Mouse (Mus musculus) induced T-regulatory cell, adult 2 months (primary cell): Measurements from ENCODE around the gene Trp53.
A peak's percentile ranks its signal among the peaks of the same experiment; 100 is the strongest.
"Not testable (repeated sequence)": the region's sequence is repeated elsewhere in the genome, so short reads cannot be mapped to it uniquely, and the experiment has no call there.

Experiments used
- DNase-seq: peaks from one replicate; pipeline ENCODE4 v3.0.0-alpha.2; 2012; ENCODE audit warnings: low read depth

The Trp53 gene

DNA sequence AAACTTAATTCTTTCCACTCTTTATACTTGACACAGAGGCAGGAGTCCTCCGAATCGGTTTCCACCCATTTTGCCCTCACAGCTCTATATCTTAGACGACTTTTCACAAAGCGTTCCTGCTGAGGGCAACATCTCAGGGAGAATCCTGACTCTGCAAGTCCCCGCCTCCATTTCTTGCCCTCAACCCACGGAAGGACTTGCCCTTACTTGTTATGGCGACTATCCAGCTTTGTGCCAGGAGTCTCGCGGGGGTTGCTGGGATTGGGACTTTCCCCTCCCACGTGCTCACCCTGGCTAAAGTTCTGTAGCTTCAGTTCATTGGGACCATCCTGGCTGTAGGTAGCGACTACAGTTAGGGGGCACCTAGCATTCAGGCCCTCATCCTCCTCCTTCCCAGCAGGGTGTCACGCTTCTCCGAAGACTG, at the start of gene Trp53, which contains the start of gene Wrap53:
Gene Trp53, plus strand, starts transcription at position 269 of the 424 bp plus-strand sequence.
Gene Wrap53, minus strand, starts transcription at position 165 of the 424 bp plus-strand sequence.
- peak; percentile 96 for DNase-seq

DNA sequence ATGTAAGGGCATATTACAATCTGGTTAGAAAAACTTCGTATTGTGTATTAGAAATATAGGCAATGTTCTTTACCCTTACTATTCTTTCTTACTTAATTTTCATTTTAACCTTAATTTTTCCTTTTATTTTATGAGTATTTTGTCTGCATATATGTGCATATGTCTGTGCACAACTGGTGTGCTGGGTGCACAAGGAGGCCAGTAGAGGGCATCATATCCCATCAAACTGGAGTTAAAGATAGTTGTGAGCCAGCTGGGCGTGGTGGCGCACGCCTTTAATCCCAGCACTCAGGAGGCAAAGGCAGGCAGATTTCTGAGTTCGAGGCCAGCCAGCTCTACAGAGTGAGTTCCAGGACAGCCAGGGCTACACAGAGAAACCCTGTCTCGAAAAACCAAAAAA, 49.4 kb upstream of the Trp53 start:
- not testable (repeated sequence) for DNase-seq

DNA sequence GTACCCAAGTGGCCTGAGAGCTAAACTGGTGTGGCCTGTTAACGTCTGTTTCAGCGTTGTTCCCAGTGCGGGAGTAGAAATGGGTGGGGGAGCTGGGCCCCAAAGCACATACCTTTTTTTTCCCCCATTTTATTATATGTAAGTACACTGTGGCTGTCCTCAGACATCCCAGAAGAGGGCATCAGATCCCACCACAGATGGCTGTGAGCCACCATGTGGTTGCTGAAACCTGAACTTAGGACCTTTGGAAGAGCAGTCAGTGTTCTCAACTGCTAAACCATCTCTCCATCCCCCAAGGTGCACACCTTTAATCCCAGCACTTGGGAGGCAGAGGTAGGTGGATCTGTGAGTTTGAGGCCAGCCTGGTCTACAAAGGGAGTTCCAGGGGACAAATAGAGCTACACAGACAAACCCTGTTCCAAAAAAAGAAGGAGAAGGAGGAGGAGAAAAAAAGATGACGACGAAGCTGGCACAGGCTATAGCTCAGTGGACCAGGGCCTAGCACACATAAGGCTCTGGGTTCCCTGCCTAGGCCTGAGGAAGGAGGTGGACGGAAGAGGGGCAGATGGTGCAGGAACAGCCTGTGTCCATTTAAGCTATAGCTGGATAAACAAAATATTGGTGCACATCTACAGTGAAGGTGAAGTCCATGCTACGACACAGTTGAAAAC, 47.5 kb upstream of the Trp53 start:
- DNase-seq, result no peak

DNA sequence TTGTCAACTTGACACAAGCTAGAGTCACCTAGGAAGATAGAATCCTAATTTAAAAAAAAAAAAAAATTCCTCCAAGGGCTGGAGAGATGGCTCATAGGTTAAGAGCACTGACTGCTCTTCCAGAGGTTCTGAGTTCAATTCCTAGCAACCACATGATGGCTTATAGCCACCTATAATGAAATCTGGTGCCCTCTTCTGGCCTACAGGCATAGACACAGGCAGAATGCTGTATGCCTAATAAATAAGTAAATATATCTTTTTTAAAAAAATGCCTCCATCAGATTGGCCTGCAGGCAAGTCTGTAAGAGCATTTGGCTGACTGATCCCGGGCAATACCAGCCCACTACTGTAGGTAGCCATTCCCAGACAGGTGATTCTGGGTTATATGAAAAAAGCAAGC, 45.2 kb upstream of the Trp53 start:
- DNase-seq, result peak; percentile 27

DNA sequence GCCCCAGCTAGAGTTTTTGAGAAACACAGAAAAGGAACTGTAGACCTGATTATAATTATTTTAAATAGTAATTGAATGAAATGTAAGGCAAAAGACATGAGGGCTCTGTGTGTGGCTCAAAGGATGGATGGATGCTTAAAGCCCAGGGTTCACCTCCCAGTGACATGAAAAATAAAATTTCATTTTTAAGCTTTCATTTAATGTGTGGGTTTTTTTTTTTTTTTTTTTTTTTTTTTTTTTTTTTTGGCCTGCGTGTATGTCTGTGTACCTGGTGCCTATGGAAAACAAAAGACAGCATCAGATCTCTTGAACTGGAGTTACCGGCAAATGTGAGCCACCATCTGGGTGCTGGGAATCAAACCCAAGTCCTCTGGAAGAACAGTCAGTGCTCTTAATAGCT, 39.5 kb upstream of the Trp53 start:
- no peak for DNase-seq

DNA sequence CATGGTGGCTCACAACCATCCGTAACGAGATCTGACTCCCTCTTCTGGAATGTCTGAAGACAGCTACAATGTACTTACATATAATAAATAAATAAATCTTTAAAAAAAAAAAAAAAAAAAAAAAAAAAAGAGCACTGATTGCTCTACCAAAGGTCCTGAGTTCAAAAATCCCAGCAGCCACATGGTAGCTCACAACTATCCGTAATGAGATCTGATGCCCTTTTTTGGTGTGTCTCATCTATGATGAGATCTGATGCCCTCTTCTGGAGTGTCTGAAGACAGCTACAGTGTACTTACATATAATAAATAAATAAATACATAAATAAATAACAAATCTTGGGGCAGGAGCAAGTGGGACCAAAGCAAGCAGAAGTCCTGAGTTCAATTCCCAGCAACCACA, 38.4 kb upstream of the Trp53 start:
- DNase-seq, result not testable (repeated sequence)

DNA sequence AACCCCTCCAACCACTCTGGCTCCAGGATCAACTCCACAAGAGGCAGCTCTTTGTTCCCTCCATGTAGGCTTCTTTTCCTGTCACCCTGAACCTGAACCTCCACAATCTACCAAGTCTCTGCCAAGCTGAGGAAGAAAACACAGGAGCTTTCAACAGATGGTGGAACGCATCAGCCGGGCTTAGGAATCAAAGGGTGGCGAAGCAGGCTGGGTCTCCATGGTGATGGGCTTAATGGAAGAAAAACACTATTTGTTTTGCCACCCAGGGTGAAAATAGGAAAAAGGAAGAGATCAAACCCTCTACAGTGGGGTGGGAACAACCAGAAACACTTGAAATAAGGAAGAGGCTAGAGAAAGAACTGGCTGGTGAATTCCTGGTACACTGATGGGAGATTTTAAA, 36.6 kb upstream of the Trp53 start:
- no peak for DNase-seq

DNA sequence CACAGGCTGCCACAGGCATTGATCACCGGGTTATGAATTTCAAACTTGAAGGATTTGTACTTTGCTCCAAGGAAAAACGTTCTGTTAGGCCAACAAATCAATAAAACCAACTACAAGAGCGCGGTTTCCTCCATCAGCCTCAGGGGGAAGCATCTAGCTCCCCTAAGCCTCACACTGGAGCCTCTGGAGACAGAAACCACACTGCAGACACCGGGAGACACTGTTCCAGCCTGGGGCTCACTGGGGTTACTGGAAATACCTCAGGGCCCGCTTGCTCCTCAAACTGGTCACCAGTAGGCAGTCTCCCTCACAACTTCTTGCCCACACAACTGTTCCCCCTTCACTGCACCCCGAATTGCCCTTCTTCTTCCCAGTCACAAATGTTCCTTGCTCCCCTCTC, 34.2 kb upstream of the Trp53 start:
- peak; percentile 20 for DNase-seq

DNA sequence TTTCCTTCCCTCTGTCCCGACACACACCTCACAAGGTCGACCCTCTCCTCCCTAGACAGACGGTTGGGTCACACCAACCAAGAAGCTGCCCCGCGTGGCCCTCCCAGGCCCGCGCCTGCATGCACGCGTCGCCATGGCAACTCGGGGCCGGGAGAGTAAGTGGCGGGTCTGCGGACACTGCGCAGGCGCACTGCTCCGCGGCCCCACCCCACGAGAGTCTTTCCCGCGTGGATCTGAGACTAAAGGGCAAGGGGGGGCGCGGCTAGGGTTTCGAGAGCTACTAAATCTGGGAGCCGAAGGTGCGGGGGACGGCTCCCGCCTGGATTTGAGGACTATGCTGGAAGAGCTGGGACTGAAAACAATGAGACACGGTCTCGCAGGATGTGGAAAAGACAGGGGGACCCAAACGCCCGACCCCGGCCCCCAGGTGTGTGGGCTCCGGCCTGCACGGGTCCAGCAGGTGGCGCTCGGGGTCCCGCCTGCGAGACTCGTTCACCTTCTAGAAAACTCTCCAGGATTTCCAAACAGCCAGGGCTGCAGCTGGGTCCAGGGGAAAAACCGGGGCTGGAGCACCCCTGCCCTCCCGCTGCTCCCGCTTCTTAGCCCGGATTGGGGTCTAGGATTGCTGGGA, 33.6 kb upstream of the Trp53 start:
- DNase-seq, result peak; percentile 70

DNA sequence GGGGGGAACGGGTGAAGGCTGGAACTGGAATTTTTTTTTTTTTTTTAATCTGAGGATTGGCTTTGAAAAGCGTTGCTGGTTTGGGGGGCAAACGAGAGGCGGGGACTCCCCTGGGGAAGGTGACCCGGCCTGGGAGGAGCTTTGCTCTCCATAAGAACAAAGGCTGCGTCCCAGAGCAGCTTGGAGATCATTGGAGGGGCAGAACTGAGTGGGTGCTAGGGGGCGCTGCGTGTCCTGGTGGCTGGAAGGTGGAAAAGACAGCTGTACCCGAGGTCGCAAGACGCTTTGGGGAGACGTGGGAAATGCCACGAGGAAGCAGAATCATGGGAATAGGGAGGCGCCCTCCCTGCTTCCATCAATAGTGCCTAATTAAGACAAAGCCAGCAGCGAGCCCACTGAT, 33.1 kb upstream of the Trp53 start:
- peak; percentile 58 for DNase-seq

DNA sequence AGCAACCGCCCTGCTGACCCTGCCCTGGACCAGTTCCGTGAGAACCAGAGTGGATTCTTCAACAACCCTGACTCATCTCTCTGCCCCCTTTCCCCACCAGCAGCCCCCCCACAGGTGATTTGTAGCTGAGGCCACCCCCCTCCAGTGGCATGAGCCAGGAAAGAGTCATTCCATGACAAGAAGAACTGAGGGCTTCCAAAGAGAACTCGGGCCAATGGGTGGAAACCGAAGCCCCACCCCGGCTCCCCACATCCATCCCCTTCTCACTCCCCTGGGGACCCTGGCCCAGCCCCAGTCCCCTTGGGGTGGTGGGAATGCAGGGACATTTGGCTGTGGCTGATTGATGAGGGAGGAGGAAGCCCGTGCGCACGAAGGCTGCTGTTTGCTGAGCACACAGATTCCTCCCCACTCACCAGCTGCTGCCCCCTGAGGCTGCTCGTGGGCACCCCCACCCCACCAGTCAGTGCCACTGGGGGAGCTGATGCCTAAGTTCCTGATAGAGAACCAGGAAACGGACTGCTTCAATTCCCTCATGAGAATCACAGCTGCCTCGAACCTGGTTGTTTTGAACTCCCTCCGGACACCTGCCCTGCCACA, 31.0 kb upstream of the Trp53 start, which contains the start of gene Dnah2:
Gene Dnah2, minus strand, starts transcription at position 51 of the 597 bp plus-strand sequence.
- DNase-seq, result no peak

DNA sequence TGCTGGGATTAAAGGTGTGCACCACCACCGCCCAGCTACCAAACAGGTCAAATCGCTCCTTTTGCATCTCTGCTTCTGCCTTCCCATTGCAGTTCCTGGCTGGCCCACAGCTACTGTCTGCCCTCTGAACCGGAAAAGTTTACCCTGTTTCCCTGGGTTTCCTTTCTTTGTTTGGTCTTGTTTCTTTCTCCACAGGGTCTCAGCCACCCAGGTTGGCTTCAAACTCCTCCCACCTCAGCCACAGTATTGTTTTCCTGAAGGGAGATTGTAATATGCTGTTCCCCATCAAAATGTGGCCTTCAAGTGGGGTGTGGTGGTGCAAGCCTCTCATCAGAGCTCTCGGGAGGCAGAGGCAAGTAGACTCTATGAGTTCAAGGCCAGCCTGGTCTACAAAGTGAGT, 28.8 kb upstream of the Trp53 start:
- DNase-seq, result no peak

DNA sequence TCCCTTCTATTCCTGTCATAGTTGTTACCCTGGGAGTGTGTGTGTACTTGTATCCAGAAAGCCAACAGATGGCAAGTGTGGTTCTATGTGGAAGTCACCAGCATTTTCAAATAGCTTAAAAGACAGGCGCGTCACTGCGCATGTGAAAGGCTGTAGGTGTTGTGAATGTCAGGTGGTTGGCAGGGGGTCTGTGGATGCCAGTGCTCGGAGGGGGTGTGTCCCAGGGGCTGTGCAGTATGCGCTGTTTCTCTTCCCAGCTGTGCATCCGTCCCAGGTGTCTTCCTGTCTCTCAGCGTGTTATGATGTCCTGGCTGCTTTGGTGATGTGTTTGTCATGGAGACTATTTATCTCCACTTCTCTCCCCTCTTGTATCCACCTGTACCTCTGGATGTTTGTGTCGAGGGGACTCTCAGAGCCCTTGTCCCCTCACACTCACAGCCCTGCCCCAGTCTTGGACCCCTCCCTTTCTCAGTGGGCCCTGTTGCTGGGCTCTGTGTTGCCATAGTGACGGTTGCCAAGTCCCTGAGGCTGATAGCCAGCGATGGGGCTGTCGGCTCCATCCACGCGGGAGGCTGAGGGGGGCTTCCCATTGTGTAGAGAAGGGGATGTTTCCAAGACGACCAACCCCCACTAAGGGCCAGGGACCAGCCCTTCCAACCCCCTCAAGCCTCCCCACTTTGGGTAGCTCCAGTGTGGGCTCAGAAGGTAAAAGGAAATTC, 27.4 kb upstream of the Trp53 start:
- no peak for DNase-seq

DNA sequence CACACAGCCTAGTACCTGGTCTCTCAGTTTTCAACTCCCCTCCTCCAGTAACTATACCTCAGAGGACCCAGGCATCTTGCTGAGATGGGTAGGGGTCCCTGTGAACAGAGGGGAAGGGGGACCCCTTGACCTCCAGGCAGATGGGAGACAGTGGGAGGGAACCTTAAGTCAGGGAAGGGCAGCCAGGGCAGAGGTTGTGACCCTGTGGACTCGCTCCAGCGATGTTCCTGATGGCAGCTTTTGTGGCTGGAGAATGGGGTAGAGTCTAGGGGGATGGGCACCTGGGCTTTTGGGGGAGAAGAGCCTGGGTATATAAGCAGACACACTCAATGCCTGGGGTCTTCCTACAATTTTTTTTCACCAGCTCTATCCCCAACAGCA, 26.8 kb upstream of the Trp53 start:
- DNase-seq, result no peak

DNA sequence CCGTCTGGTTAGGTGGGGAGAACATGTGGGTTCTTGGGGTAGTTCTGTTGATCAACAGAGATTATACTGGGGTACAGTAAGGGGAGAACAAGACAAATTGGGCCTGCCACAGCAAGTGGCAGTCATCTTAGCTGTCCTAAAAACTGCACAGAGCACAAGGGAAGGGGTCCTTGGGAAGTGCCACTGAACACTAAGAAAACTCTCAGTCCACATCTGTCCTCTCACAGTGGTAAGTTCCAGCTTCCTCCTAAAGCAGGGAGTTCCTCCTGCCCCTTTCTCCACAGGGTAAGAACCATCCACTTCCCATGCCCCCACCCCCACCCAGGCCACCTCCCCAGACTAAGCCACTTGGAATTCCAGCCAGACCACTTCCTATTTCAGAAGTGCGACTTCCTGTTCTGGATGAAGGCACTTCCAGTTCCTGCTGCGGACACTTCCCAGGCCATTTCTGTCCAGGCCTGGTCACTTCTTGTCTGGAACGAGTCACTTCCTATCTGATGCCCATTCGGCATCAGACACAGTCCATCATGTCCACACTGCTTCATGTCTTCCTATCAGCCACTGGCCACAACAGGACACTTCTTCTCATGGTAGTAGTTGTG, 25.5 kb upstream of the Trp53 start:
- no peak for DNase-seq

DNA sequence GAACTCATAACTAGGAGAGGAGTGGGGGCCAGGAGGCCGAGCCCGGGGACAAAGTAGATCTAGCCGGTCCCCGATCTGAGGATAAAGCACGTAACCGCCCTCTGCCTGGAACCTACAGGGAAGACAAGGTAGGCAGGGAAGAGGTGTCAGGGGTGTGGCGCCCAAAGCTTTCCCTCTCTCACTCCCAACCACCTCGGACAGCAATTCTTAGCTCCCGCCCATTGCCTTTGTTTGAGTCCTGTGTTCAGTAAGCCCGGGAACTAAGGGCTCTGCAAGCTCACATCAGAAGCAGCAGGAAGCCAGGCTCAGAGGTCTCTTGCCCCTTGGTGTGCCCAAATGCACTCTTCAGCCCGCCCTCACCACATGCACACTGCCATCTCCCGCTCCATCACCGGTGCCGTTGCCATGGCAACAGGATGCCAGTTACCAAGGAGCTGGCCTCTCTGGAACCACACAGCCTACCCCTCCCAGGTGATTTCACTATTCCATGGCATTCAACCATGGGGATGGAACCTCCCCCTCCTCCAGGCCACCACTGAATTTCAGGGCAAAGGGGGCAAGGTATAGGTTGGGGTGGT, 22.7 kb upstream of the Trp53 start:
- no peak for DNase-seq

DNA sequence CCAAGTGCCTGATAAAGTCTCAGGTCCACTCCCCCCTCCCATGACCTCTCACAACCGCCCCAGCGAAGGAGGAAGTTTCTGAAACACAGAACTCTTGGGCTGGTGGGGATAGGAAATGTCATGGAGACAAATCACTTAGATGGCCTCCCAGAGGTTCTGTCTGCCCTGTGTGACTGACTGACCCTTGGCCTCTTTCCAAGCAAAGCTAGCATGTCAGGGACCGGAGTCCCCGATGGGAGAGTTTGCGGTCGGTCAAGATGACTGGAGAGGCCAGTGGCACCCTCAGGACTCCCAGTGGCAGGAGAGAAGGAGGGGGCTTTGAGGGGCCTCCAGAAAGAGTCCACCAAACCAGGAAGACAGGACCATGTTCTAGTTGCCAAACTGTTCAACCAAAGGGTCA, 21.4 kb upstream of the Trp53 start:
- DNase-seq, result no peak

DNA sequence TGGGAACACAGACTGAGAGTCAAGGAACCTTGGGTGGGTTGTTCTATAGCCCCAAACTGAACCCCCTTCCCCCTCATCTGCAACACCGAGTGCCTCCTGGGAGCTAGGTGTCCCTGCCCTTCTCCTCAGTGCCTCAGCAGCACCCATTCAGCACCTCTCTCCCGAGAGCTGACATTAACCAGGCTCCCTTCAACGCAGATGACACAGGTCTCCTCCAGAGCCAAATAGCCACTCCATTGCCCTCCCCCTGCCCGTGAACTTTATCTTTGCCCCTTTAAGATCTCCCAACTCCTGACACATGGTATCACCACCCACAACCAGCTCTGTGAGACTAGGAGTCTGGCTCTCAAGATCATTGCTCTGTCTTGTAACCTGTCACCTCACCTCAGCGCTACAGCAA, 21.0 kb upstream of the Trp53 start:
- DNase-seq, result no peak

DNA sequence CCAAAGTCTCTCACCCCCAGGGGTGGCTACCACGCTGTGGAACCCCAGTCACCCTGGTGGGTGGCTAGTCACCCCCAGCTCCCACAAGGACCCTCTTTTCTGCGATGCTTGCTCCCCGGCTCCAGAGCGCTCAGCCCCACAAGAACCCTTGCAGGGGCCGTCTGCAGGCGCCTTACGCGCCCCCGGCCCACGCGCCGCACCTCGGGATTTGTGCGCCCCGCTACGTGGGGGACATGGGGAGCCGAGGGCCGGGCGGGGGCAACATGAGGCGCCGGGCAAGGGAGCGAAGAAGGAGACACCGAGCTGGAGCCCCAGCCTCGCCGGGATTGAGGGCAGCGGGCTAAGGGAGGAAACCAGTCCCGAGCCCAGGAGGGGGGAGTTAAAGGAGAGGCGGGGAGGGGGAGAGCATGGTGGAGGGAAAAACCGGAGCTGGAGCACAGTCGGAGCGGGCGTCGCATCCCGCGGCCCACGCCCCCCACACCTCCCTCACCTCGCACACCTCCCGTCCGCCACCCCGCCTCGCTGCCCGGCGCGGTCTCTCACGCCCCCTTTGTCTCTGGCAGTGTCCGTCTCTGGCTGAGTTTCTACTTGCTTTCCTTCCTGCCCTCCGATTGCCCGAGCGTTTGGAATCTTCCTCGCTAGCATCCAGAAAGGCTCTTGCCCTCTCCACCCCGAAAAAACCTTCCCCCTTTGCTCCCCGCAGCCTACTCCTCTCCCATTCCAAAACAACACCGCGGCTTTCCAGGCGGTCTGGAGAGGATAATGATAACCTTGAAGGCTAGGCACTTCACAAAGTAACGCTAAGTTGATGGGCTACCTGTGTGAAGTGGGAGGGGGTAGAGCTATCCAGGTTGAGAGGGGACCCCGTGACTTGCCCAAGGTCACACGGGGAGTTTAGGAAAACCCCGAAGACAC, 20.1 kb upstream of the Trp53 start, which contains the start of gene Efnb3:
Gene Efnb3, minus strand, starts transcription at position 355 of the 915 bp plus-strand sequence.
- DNase-seq, result no peak

DNA sequence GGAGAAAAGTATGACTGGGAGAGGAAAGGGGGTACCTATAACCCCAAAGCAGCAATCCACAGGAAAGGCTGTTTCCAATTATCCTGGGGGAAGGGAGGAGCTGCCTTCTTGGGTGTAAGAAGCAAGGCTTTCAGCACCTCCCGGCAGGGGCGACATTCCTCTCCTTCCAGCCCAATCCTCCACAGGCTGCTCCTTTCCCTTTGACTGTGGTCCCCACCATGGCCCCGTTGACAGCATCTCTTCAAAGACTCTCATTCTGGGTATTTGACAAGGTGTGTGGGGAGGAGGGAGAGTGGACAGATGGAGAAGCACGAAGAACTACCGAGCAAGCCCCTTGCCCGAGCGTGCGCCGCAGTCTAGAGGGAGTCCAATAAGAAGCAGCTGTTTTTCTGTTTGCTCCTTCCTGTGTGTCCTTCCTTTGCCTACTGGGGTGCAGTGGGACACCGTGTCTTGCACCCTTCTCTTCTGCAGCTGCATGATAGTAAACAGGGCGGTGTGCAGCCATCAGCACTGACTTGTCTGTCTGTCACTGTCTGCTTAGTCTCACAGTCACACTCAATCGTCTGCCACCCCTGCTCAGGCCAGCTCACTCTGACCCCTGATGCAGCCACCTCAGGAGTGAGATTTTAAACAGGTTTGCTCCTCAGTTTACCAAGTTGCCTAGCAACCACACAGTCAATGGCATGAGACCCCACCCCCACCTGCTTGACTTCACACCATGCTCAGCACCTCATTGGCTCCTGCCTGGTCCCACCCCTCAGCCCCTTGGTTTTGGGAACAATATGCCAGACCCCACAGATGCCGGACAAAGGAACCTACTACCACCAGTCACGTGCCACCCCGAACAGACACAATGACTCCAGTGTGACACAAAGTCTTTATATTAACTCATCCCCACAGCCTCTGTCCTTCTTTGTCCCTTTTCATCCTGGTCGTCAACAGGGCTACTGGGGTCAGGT, 19.0 kb upstream of the Trp53 start:
- DNase-seq, result no peak
